Mouse (Mus musculus) hindbrain, embryonic 12.5 days (tissue): Measurements from ENCODE around the gene Socs4. TPM values are rescaled to one million over a fixed set of nuclear protein-coding genes. Genes with fewer than 3 reads are reported as not detected.
A peak's percentile ranks its signal among the peaks of the same experiment; 100 is the strongest.

Experiments used
- ATAC-seq: fragments of 200-750 bp; cut with Nextera tagmentation; 2 replicates; pipeline ENCODE4 v1.8.0; 2017; ENCODE audit warnings: moderate TSS enrichment; ENCODE audit not compliant: low FRiP score
- H3K27ac ChIP-seq: fragments of 300-500 bp; sonication (generic); 2 replicates; pipeline ENCODE4 v1.5.1; 2016; ENCODE audit warnings: mild to moderate bottlenecking
- H3K27me3 ChIP-seq: fragments of 300-500 bp; sonication (generic); 2 replicates; pipeline ENCODE4 v1.6.1; 2016; ENCODE audit warnings: mild to moderate bottlenecking
- H3K36me3 ChIP-seq: fragments of 300-500 bp; sonication (generic); 2 replicates; pipeline ENCODE4 v1.6.1; 2016; ENCODE audit warnings: mild to moderate bottlenecking
- H3K4me1 ChIP-seq: fragments of 300-500 bp; sonication (generic); 2 replicates; pipeline ENCODE4 v1.6.1; 2016
- H3K4me2 ChIP-seq: fragments of 300-500 bp; sonication (generic); replicated peaks from 2 replicates; pipeline ENCODE4 v1.6.1; 2016; ENCODE audit warnings: mild to moderate bottlenecking
- H3K4me3 ChIP-seq: fragments of 300-500 bp; sonication (generic); 2 replicates; pipeline ENCODE4 v1.5.1; 2016; ENCODE audit warnings: mild to moderate bottlenecking
- H3K9ac ChIP-seq: fragments of 300-500 bp; sonication (generic); 2 replicates; pipeline ENCODE4 v1.6.1; 2016; ENCODE audit warnings: mild to moderate bottlenecking, moderate library complexity
- H3K9me3 ChIP-seq: fragments of 300-500 bp; sonication (generic); replicated peaks from 2 replicates; pipeline ENCODE4 v1.6.1; 2016; ENCODE audit warnings: mild to moderate bottlenecking
- WGBS: fragments of 180-500 bp; shearing (Covaris S2); methylation state at CpG from one replicate; pipeline ENCODE4 v1.1.7; 2016; 5-methylcytosine and 5-hydroxymethylcytosine counted together
- polyA plus RNA-seq: library from polyadenylated mRNA; unstranded; fragments of >200 nt; fragmentation: Nextera tagmentation; extraction: Ambion mirVana; gene quantifications from 2 replicates; pipeline ENCODE4 v1.2.1, GENCODE M21; 2016

The Socs4 gene
- polyA plus RNA-seq = 3.7 and 3.9 TPM in 2 replicates

- H3K9me3 ChIP-seq = no peaks in the 10 kb centered on the region
- H3K9ac ChIP-seq = peak within 1 kb of the TSS; percentile 90
- peak within 1 kb of the TSS; percentile 65 for H3K4me2 ChIP-seq
- peak within 1 kb of the TSS; percentile 86 for H3K4me3 ChIP-seq
- peak; percentile 96 for ATAC-seq
- WGBS = under 1% methylated on average over 77 of the region's 77 CpGs
- H3K27me3 ChIP-seq = no peaks in the 10 kb centered on the region
- peaks cover 7% of the 10 kb centered on the region; the same call in 1 of the 2 replicates for H3K36me3 ChIP-seq
- H3K27ac ChIP-seq = peak within 1 kb of the TSS; percentile 97
- H3K4me1 ChIP-seq = peaks cover 12% of the 10 kb centered on the region
These were observed at the start of gene Socs4, which contains the start of gene Wdhd1 for GRCm38 (mm10) chr14:47276637-47277393. Gene Socs4 (plus strand): TSS chr14:47276931. Gene Wdhd1 (minus strand): TSS chr14:47276857.

- H3K9ac ChIP-seq = no peak overlapping the region
- ATAC-seq = no peak
- H3K4me2 ChIP-seq = no peak overlapping the region
- H3K4me1 ChIP-seq = no peaks in the 10 kb centered on the region
- no peak overlapping the region for H3K27ac ChIP-seq
- H3K36me3 ChIP-seq = no peaks in the 10 kb centered on the region
- WGBS = 79% methylated on average over 11 of the region's 11 CpGs
- H3K4me3 ChIP-seq = no peak overlapping the region
- H3K9me3 ChIP-seq = no peaks in the 10 kb centered on the region
- H3K27me3 ChIP-seq = no peaks in the 10 kb centered on the region
These were observed 46.8 kb upstream of the Socs4 start for GRCm38 (mm10) chr14:47229796-47230376.

- 71% methylated on average over 2 of the region's 2 CpGs for WGBS
- Histone ChIP-seq H3K4me3 (no peak overlapping the region), H3K4me1 (no peaks in the 10 kb centered on the region), H3K9ac (no peak overlapping the region), H3K27ac (no peak overlapping the region), H3K36me3 (no peaks in the 10 kb centered on the region), H3K27me3 (no peaks in the 10 kb centered on the region), H3K4me2 (no peak overlapping the region), H3K9me3 (no peaks in the 10 kb centered on the region)
- no peak for ATAC-seq
These were observed 43.1 kb upstream of the Socs4 start for GRCm38 (mm10) chr14:47233602-47234001.

GRCm38 (mm10) chr14:47234032-47234431, 42.7 kb upstream of the Socs4 start:
- H3K4me2 ChIP-seq = no peak overlapping the region
- no peaks in the 10 kb centered on the region for H3K4me1 ChIP-seq
- ATAC-seq = no peak
- no peak overlapping the region for H3K9ac ChIP-seq
- no peaks in the 10 kb centered on the region for H3K9me3 ChIP-seq
- 90% methylated on average over 3 of the region's 3 CpGs for WGBS
- H3K4me3 ChIP-seq = no peak overlapping the region
- no peaks in the 10 kb centered on the region for H3K36me3 ChIP-seq
- no peaks in the 10 kb centered on the region for H3K27me3 ChIP-seq
- no peak overlapping the region for H3K27ac ChIP-seq

- no peak for ATAC-seq
- Histone ChIP-seq H3K27ac (no peak overlapping the region), H3K4me3 (no peak overlapping the region), H3K36me3 (no peaks in the 10 kb centered on the region), H3K9ac (no peak overlapping the region), H3K4me2 (no peak overlapping the region), H3K4me1 (no peaks in the 10 kb centered on the region), H3K27me3 (no peaks in the 10 kb centered on the region), H3K9me3 (no peaks in the 10 kb centered on the region)
- 72% methylated on average over 5 of the region's 5 CpGs for WGBS
These were observed 42.0 kb upstream of the Socs4 start for GRCm38 (mm10) chr14:47234526-47235250.

- H3K4me2 ChIP-seq = no peak overlapping the region
- H3K9ac ChIP-seq = no peak overlapping the region
- 96% methylated on average over 7 of the region's 7 CpGs for WGBS
- no peak overlapping the region for H3K27ac ChIP-seq
- ATAC-seq = no peak
- peaks cover 11% of the 10 kb centered on the region for H3K36me3 ChIP-seq
- H3K4me1 ChIP-seq = no peaks in the 10 kb centered on the region
- H3K4me3 ChIP-seq = no peak overlapping the region
- H3K9me3 ChIP-seq = no peaks in the 10 kb centered on the region
- no peaks in the 10 kb centered on the region for H3K27me3 ChIP-seq
These were observed 40.2 kb upstream of the Socs4 start for GRCm38 (mm10) chr14:47236491-47236890.

GRCm38 (mm10) chr14:47237286-47237685, 39.4 kb upstream of the Socs4 start:
- no peak overlapping the region for H3K4me3 ChIP-seq
- ATAC-seq = no peak
- H3K4me1 ChIP-seq = no peaks in the 10 kb centered on the region
- no peak overlapping the region for H3K27ac ChIP-seq
- WGBS = 87% methylated on average over 4 of the region's 4 CpGs
- H3K36me3 ChIP-seq = peaks cover 12% of the 10 kb centered on the region
- H3K9ac ChIP-seq = no peak overlapping the region
- no peaks in the 10 kb centered on the region for H3K9me3 ChIP-seq
- H3K4me2 ChIP-seq = no peak overlapping the region
- no peaks in the 10 kb centered on the region for H3K27me3 ChIP-seq

GRCm38 (mm10) chr14:47240600-47240999, 36.1 kb upstream of the Socs4 start:
- peaks cover 33% of the 10 kb centered on the region for H3K36me3 ChIP-seq
- no peaks in the 10 kb centered on the region for H3K4me1 ChIP-seq
- H3K9ac ChIP-seq = no peak overlapping the region
- no peak overlapping the region for H3K27ac ChIP-seq
- no peak for ATAC-seq
- no peak overlapping the region for H3K4me3 ChIP-seq
- WGBS = 93% methylated on average over 1 of the region's 1 CpGs
- H3K4me2 ChIP-seq = no peak overlapping the region
- H3K27me3 ChIP-seq = no peaks in the 10 kb centered on the region
- H3K9me3 ChIP-seq = no peaks in the 10 kb centered on the region

- WGBS = 95% methylated on average over 6 of the region's 6 CpGs
- H3K27ac ChIP-seq = no peak overlapping the region
- no peak overlapping the region for H3K4me3 ChIP-seq
- H3K9ac ChIP-seq = no peak overlapping the region
- H3K4me1 ChIP-seq = no peaks in the 10 kb centered on the region
- H3K9me3 ChIP-seq = no peaks in the 10 kb centered on the region
- no peaks in the 10 kb centered on the region for H3K27me3 ChIP-seq
- peaks cover 37% of the 10 kb centered on the region for H3K36me3 ChIP-seq
- ATAC-seq = no peak
- no peak overlapping the region for H3K4me2 ChIP-seq
These were observed 35.7 kb upstream of the Socs4 start for GRCm38 (mm10) chr14:47241046-47241445.

- no peaks in the 10 kb centered on the region for H3K27me3 ChIP-seq
- peaks cover 53% of the 10 kb centered on the region for H3K36me3 ChIP-seq
- no peak overlapping the region for H3K9ac ChIP-seq
- no peak overlapping the region for H3K4me3 ChIP-seq
- H3K4me2 ChIP-seq = no peak overlapping the region
- 59% methylated on average over 4 of the region's 4 CpGs for WGBS
- ATAC-seq = no peak
- H3K27ac ChIP-seq = no peak overlapping the region
- no peaks in the 10 kb centered on the region for H3K9me3 ChIP-seq
- H3K4me1 ChIP-seq = no peaks in the 10 kb centered on the region
These were observed 34.0 kb upstream of the Socs4 start for GRCm38 (mm10) chr14:47242753-47243152.

- H3K27ac ChIP-seq = no peak overlapping the region
- no peaks in the 10 kb centered on the region for H3K4me1 ChIP-seq
- no peaks in the 10 kb centered on the region for H3K9me3 ChIP-seq
- peaks cover 52% of the 10 kb centered on the region for H3K36me3 ChIP-seq
- no peak overlapping the region for H3K4me2 ChIP-seq
- no peaks in the 10 kb centered on the region for H3K27me3 ChIP-seq
- 89% methylated on average over 6 of the region's 6 CpGs for WGBS
- no peak for ATAC-seq
- no peak overlapping the region for H3K4me3 ChIP-seq
- H3K9ac ChIP-seq = no peak overlapping the region
These were observed 26.9 kb upstream of the Socs4 start for GRCm38 (mm10) chr14:47249839-47250238.

GRCm38 (mm10) chr14:47264866-47265265, 11.9 kb upstream of the Socs4 start:
- ATAC-seq = no peak
- Histone ChIP-seq H3K4me1 (no peaks in the 10 kb centered on the region), H3K36me3 (peaks cover 54% of the 10 kb centered on the region), H3K9ac (no peak overlapping the region), H3K27me3 (no peaks in the 10 kb centered on the region), H3K4me3 (no peak overlapping the region), H3K4me2 (no peak overlapping the region), H3K9me3 (no peaks in the 10 kb centered on the region), H3K27ac (no peak overlapping the region)
- WGBS = 96% methylated on average over 3 of the region's 3 CpGs
